Mouse (Mus musculus): ENCODE measurements around the gene Aldh4a1. TPM values are rescaled to one million over a fixed set of nuclear protein-coding genes. Genes with fewer than 3 reads are reported as not detected.

Aldh4a1 gene
- polyA plus RNA-seq, 2 experiments, result 29.9 to 31.1 TPM

GRCm38 (mm10) chr4:139619765-139620164, 2.9 kb upstream of the Aldh4a1 start:
- Histone ChIP-seq H3K9me3 (ENCODE audit: control insufficient read depth, low read length) (no peaks in the 10 kb centered on the region), H3K27ac (no peak overlapping the region), H3K4me3 (ENCODE audit: insufficient read depth in 1 of 2, low read depth in 2 of 2, low read length in 2 of 2) (no peak overlapping the region), H3K36me3 (replicated peaks; ENCODE audit: control insufficient read depth, insufficient read depth, low read depth) (no peaks in the 10 kb centered on the region), H3K4me1 (replicated peaks; ENCODE audit: control insufficient read depth in 2 of 2, insufficient read depth in 2 of 2, low read length in 1 of 2) (peaks cover 6 to 12% of the 10 kb centered on the region in 2 experiments), H3K4me2 (ENCODE audit: low read depth) (no peak overlapping the region), H3K9ac (replicated peaks) (no peak overlapping the region), H3K27me3 (ENCODE audit: control insufficient read depth, insufficient read depth, low read length) (no peaks in the 10 kb centered on the region)
- TF ChIP-seq CTCF (IDR thresholded peaks at IDR 0.05; ENCODE audit: low read depth) (no peak), EP300 (IDR thresholded peaks at IDR 0.05; ENCODE audit: low read depth) (no peak)
- DNase-seq (ENCODE audit: low read depth in 3 of 3, low spot score in 3 of 3) (no peak), ATAC-seq (ENCODE audit: insufficient read depth) (no peak)
- WGBS (ENCODE audit: insufficient replicate concordance), result 56% methylated on average over 6 of the region's 6 CpGs

- no peak for ATAC-seq (ENCODE audit: insufficient read depth)
- peak overlapping the region; percentile 74 for H3K9ac ChIP-seq (replicated peaks)
- H3K4me3 ChIP-seq (ENCODE audit: insufficient read depth in 1 of 2, low read depth in 2 of 2, low read length in 2 of 2), result peak overlapping the region; percentile 69 to 79
- no peaks in the 10 kb centered on the region for H3K27me3 ChIP-seq (ENCODE audit: control insufficient read depth, insufficient read depth, low read length)
- WGBS (ENCODE audit: insufficient replicate concordance), result 22% methylated on average over 21 of the region's 21 CpGs
- TF ChIP-seq EP300 (IDR thresholded peaks at IDR 0.05; ENCODE audit: low read depth) (no peak), CTCF (IDR thresholded peaks at IDR 0.05; ENCODE audit: low read depth) (no peak)
- H3K36me3 ChIP-seq (replicated peaks; ENCODE audit: control insufficient read depth, insufficient read depth, low read depth), result no peaks in the 10 kb centered on the region
- no peaks in the 10 kb centered on the region for H3K9me3 ChIP-seq (ENCODE audit: control insufficient read depth, low read length)
- peak overlapping the region; percentile 96 for H3K4me2 ChIP-seq (ENCODE audit: low read depth)
- H3K4me1 ChIP-seq (replicated peaks; ENCODE audit: control insufficient read depth in 2 of 2, insufficient read depth in 2 of 2, low read length in 1 of 2), result peaks cover 2 to 11% of the 10 kb centered on the region in 2 experiments; a peak in 3 of 4 replicates
- DNase-seq (ENCODE audit: low read depth in 3 of 3, low spot score in 3 of 3), result no peak
- peak overlapping the region; percentile 66 for H3K27ac ChIP-seq
These were observed 909 bp downstream of the Aldh4a1 start for GRCm38 (mm10) chr4:139623434-139624115.

GRCm38 (mm10) chr4:139624116-139624489, 1.4 kb downstream of the Aldh4a1 start:
- ATAC-seq (ENCODE audit: insufficient read depth), result peak; percentile 4; the same call in 1 of the 2 replicates
- Histone ChIP-seq H3K9me3 (ENCODE audit: control insufficient read depth, low read length) (no peaks in the 10 kb centered on the region), H3K4me1 (replicated peaks; ENCODE audit: control insufficient read depth in 2 of 2, insufficient read depth in 2 of 2, low read length in 1 of 2) (peaks cover 2 to 11% of the 10 kb centered on the region in 2 experiments; a peak in 3 of 4 replicates), H3K4me2 (ENCODE audit: low read depth) (peak overlapping the region; percentile 96), H3K4me3 (ENCODE audit: insufficient read depth in 1 of 2, low read depth in 2 of 2, low read length in 2 of 2) (peak overlapping the region; percentile 69 to 79), H3K27me3 (ENCODE audit: control insufficient read depth, insufficient read depth, low read length) (no peaks in the 10 kb centered on the region), H3K27ac (no peak overlapping the region), H3K36me3 (replicated peaks; ENCODE audit: control insufficient read depth, insufficient read depth, low read depth) (no peaks in the 10 kb centered on the region), H3K9ac (replicated peaks) (no peak overlapping the region; the same call in 1 of the 2 replicates)
- no peak for TF ChIP-seq EP300 (IDR thresholded peaks at IDR 0.05; ENCODE audit: low read depth)
- no peak for TF ChIP-seq CTCF (IDR thresholded peaks at IDR 0.05; ENCODE audit: low read depth)
- 62% methylated on average over 5 of the region's 5 CpGs for WGBS (ENCODE audit: insufficient replicate concordance)
- peak in 1 of 3 experiments; percentile 40 for DNase-seq (ENCODE audit: low read depth in 3 of 3, low spot score in 3 of 3)

- DNase-seq (ENCODE audit: low read depth in 3 of 3, low spot score in 3 of 3) (peak in 1 of 3 experiments; percentile 27), ATAC-seq (ENCODE audit: insufficient read depth) (no peak)
- H3K4me2 ChIP-seq (ENCODE audit: low read depth), result peak overlapping the region; percentile 96
These were observed 2.0 kb downstream of the Aldh4a1 start for GRCm38 (mm10) chr4:139624706-139625105.

GRCm38 (mm10) chr4:139627361-139627760, 4.7 kb downstream of the Aldh4a1 start:
- Histone ChIP-seq H3K9ac (replicated peaks) (no peak overlapping the region), H3K9me3 (ENCODE audit: control insufficient read depth, low read length) (no peaks in the 10 kb centered on the region), H3K36me3 (replicated peaks; ENCODE audit: control insufficient read depth, insufficient read depth, low read depth) (no peaks in the 10 kb centered on the region), H3K4me2 (ENCODE audit: low read depth) (no peak overlapping the region), H3K27me3 (ENCODE audit: control insufficient read depth, insufficient read depth, low read length) (no peaks in the 10 kb centered on the region), H3K4me3 (ENCODE audit: insufficient read depth in 1 of 2, low read depth in 2 of 2, low read length in 2 of 2) (no peak overlapping the region), H3K27ac (no peak overlapping the region), H3K4me1 (replicated peaks; ENCODE audit: control insufficient read depth in 2 of 2, insufficient read depth in 2 of 2, low read length in 1 of 2) (peaks cover 0 to 5% of the 10 kb centered on the region in 2 experiments; a peak in 3 of 4 replicates)
- DNase-seq (ENCODE audit: low read depth in 3 of 3, low spot score in 3 of 3), result no peak
- ATAC-seq (ENCODE audit: insufficient read depth), result no peak
- WGBS (ENCODE audit: insufficient replicate concordance), result 73% methylated on average over 11 of the region's 11 CpGs
- TF ChIP-seq CTCF (IDR thresholded peaks at IDR 0.05; ENCODE audit: low read depth) (no peak), EP300 (IDR thresholded peaks at IDR 0.05; ENCODE audit: low read depth) (no peak)

More at GRCm38 (mm10) chr4:139624706-139625105, 2.0 kb downstream of the Aldh4a1 start:
- H3K27me3 ChIP-seq (ENCODE audit: control insufficient read depth, insufficient read depth, low read length), result no peaks in the 10 kb centered on the region
- no peak for TF ChIP-seq EP300 (IDR thresholded peaks at IDR 0.05; ENCODE audit: low read depth)
- no peak for TF ChIP-seq CTCF (IDR thresholded peaks at IDR 0.05; ENCODE audit: low read depth)
- 64% methylated on average over 10 of the region's 10 CpGs for WGBS (ENCODE audit: insufficient replicate concordance)
- H3K4me1 ChIP-seq (replicated peaks; ENCODE audit: control insufficient read depth in 2 of 2, insufficient read depth in 2 of 2, low read length in 1 of 2), result peaks cover 2 to 11% of the 10 kb centered on the region in 2 experiments; a peak in 3 of 4 replicates
- H3K27ac ChIP-seq, result no peak overlapping the region
- no peaks in the 10 kb centered on the region for H3K9me3 ChIP-seq (ENCODE audit: control insufficient read depth, low read length)
- peak overlapping the region; percentile 32 to 37 for H3K4me3 ChIP-seq (ENCODE audit: insufficient read depth in 1 of 2, low read depth in 2 of 2, low read length in 2 of 2)
- H3K9ac ChIP-seq (replicated peaks), result no peak overlapping the region
- no peaks in the 10 kb centered on the region for H3K36me3 ChIP-seq (replicated peaks; ENCODE audit: control insufficient read depth, insufficient read depth, low read depth)
